Mouse (Mus musculus) embryonic fibroblast, embryonic 13.5 days (primary cell): ENCODE data around the gene Cpvl. TPM values are rescaled to one million over a fixed set of nuclear protein-coding genes. Genes with fewer than 3 reads are reported as not detected.

Experiments
- H3K27ac ChIP-seq: 2 replicates; pipeline ENCODE4 v1.5.1; 2012; ENCODE audit warnings: low read length, control low read depth, inconsistent platforms; ENCODE audit not compliant: insufficient read depth
- H3K4me1 ChIP-seq: 2 replicates; pipeline ENCODE4 v1.6.1; 2011; ENCODE audit warnings: low read length; ENCODE audit not compliant: control insufficient read depth, insufficient read depth
- H3K4me3 ChIP-seq: 2 replicates; pipeline ENCODE4 v1.5.1; 2011; ENCODE audit warnings: mild to moderate bottlenecking, control low read depth, low read length; ENCODE audit not compliant: insufficient read depth
- CTCF ChIP-seq: IDR thresholded peaks from 2 replicates; pipeline ENCODE4 v1.5.1; 2011; ENCODE audit warnings: mild to moderate bottlenecking, control low read depth, low read length, moderate library complexity, borderline replicate concordance; ENCODE audit not compliant: insufficient read depth
- POLR2A ChIP-seq: IDR thresholded peaks from 2 replicates; pipeline ENCODE4 v1.6.1; 2011; ENCODE audit warnings: low read depth, mild to moderate bottlenecking, control low read depth, low read length, moderate library complexity
- polyA plus RNA-seq: library from polyadenylated mRNA; stranded (reverse); fragments of >200 nt; gene quantifications from 2 replicates; pipeline ENCODE4 v1.2.4, GENCODE M21; 2011; ENCODE audit warnings: low read depth; ENCODE audit not compliant: missing spikeins, insufficient read length

Gene Cpvl
- polyA plus RNA-seq, 1 experiment: not detected

GRCm38 (mm10) chr6:53974040-53974439, 4.4 kb downstream of the Cpvl start:
- Histone ChIP-seq H3K27ac (no peak overlapping the region), H3K4me1 (no peaks in the 10 kb centered on the region), H3K4me3 (no peak overlapping the region)
- TF ChIP-seq CTCF (no peak), POLR2A (no peak)

GRCm38 (mm10) chr6:53973468-53973867, 5.0 kb downstream of the Cpvl start:
- Histone ChIP-seq H3K4me1 (no peaks in the 10 kb centered on the region), H3K4me3 (no peak overlapping the region), H3K27ac (no peak overlapping the region)
- TF ChIP-seq POLR2A (no peak), CTCF (no peak)

- no peak overlapping the region for H3K27ac ChIP-seq
- TF ChIP-seq POLR2A (no peak), CTCF (no peak)
- no peaks in the 10 kb centered on the region for H3K4me1 ChIP-seq
- H3K4me3 ChIP-seq: no peak overlapping the region
Measured at GRCm38 (mm10) chr6:53972238-53972743, 6.2 kb downstream of the Cpvl start.

- H3K4me1 ChIP-seq: no peaks in the 10 kb centered on the region
- H3K4me3 ChIP-seq: no peak overlapping the region
- no peak for TF ChIP-seq POLR2A
- TF ChIP-seq CTCF: no peak
- no peak overlapping the region for H3K27ac ChIP-seq
Measured at GRCm38 (mm10) chr6:53971729-53972128, 6.7 kb downstream of the Cpvl start.

- H3K27ac ChIP-seq: no peak overlapping the region
- no peaks in the 10 kb centered on the region for H3K4me1 ChIP-seq
- no peak overlapping the region for H3K4me3 ChIP-seq
- TF ChIP-seq POLR2A (no peak), CTCF (no peak)
Measured at GRCm38 (mm10) chr6:53969081-53969480, 9.4 kb downstream of the Cpvl start.

- H3K4me3 ChIP-seq: no peak overlapping the region
- no peak for TF ChIP-seq POLR2A
- no peak for TF ChIP-seq CTCF
- no peaks in the 10 kb centered on the region for H3K4me1 ChIP-seq
- no peak overlapping the region for H3K27ac ChIP-seq
Measured at GRCm38 (mm10) chr6:53968550-53968949, 9.9 kb downstream of the Cpvl start.

- Histone ChIP-seq H3K4me1 (no peaks in the 10 kb centered on the region), H3K4me3 (no peak overlapping the region), H3K27ac (no peak overlapping the region)
- TF ChIP-seq CTCF (no peak), POLR2A (no peak)
Measured at GRCm38 (mm10) chr6:53966595-53966994, 11.9 kb downstream of the Cpvl start.

- no peak overlapping the region for H3K4me3 ChIP-seq
- H3K27ac ChIP-seq: no peak overlapping the region
- no peaks in the 10 kb centered on the region for H3K4me1 ChIP-seq
- TF ChIP-seq CTCF (no peak), POLR2A (no peak)
Measured at GRCm38 (mm10) chr6:53965900-53966299, 12.6 kb downstream of the Cpvl start.

GRCm38 (mm10) chr6:53963906-53964496, 14.5 kb downstream of the Cpvl start:
- Histone ChIP-seq H3K4me1 (no peaks in the 10 kb centered on the region), H3K27ac (no peak overlapping the region), H3K4me3 (no peak overlapping the region)
- TF ChIP-seq POLR2A (no peak), CTCF (no peak)

GRCm38 (mm10) chr6:53962006-53962405, 16.5 kb downstream of the Cpvl start:
- TF ChIP-seq CTCF: no peak
- TF ChIP-seq POLR2A: no peak
- Histone ChIP-seq H3K4me1 (no peaks in the 10 kb centered on the region), H3K4me3 (no peak overlapping the region), H3K27ac (no peak overlapping the region)
